Mouse (Mus musculus): ENCODE data around the gene S100z.

The S100z gene

DNA sequence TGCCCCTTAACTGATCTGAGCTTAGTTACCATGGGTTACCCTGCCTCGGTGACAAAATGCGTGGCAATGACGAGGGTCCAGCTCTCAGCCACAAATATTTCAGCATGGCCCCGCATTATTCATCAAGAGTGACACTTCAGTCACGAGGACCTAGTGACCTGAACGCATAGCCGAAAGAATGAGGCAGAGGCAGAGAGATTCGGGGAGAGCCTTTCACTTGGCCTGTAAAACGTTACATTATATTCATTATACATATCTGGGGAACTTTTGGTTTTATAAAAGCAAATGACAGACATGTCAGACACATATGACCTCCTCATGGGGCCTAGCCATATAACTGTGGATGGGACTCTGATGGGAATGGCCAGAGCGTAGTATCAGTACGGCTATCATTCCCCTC is 33.7 kb downstream of the S100z start, which contains the start of gene Crhbp:
Gene Crhbp, minus strand, starts transcription at position 101 of the 400 bp plus-strand sequence.
- DNase-seq (ENCODE audit: low read depth, low spot score): no peak

DNA sequence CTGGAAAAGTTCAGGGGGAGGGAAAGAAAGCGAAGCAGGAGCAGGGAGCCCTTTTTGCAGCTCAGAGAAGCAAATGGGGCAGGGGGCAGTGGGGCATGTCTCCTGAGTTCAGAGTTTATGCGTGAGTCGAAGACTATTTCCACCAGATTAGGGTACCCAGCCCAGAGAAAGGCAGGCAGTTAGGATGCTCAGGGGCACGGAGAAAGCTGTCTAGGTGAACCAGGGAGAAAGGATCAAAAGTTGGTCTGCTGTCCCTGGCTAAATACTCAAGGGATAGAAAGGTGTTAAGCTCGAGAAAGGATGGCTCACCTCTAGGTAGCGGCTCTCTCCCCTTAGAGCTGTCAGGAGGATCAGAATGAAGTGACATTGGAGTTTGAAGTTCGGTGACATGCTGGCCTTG is 34.2 kb downstream of the S100z start:
- DNase-seq (ENCODE audit: low read depth, low spot score): no peak

DNA sequence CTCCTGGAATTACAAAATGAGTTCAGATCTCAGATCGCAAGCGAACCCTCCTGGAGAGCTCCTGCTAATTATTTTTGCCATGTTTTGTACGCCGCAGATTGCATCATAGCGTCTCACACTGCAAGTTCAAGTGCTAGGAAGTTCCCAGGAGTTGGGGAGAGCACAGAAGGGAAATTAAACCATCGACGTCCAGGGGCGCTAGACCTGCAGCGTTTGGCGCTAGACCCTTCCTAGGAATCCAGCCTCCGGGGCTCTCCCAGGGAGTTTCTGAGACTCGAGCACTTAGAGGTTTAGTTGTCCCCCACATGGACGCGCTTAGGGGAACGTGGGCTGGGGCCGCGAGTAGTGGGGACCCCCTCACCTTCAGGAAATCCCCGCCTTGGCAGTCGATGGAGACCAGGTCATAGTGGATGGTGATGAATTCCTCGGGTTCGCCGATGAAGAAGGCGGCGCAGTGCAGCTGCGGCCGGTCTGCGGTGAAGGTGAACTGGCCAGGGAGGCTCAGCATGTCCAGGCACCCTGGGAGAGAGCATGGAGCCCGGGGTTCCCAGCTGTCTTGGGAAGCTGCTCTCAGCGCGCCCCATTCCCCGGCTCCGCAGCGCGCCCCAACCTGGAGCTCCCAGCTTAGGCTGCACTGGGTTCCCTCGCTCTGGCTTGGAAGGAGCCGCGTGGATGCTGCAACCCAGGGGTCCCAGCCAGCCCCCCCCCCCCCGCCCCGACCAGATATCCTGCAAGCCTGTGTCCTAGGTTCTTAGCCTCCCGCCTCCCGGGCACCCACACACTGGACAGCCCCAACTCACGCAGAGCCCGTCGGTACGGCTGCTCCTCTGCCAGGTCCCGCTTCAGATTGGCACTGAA is 34.9 kb downstream of the S100z start:
- DNase-seq (ENCODE audit: low read depth, low spot score): peak; percentile 68

DNA sequence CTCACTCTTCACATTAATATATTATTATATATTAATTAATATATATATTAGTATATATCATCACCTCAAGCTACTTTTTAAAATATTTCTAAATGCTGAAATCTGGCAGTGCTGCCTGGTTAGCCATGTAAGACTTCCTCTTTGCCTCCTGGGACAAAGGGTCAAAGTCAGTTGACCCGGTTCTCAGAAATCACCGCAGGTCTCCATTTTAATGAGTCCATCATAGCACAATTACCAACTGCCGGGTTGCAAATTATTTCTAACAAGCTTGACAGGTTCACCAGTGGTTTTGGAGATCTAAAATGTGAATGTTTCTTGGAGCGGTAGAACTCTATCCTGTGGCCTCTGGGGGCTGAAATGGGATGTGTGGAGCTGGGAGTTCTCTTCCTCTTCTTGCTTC is 35.6 kb downstream of the S100z start:
- DNase-seq (ENCODE audit: low read depth, low spot score): no peak

DNA sequence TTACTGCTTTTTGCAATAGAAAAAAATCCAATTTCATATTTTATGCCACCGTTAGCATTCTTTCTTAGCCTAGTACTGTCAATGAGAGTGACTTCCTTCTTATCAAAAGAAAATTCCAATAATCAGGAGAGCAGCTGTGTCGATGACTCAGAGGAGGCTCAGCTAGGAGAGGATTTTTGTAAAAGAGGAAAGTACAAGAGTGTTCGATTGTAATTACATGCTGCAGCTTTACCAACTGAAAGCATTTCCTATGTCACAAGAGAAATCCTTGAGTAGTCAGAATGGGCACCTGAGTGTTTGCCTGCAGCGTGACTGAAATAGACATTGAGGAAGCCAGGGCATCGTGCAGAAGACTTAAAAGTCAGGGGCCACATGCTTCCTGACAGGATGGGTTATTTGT is 39.0 kb downstream of the S100z start:
- no peak for DNase-seq (ENCODE audit: low read depth, low spot score)

DNA sequence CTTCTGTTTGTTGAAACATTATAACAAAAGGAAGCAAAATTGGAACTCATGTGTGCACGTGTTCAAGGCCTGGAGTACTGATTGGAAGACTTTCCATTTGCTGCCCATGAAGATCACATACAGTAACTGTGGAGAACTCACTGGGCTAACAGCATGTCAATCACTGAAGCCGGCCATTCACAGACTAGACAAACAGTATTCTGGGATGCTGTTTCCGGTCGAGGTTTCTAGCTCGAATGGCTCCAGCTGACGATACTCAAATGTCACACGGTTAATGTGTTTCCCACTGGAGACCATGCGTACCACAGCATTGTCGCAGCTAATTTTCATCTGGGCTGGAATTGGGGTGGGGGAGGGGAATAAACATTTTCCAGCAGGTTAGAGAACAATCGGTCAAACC is 46.8 kb downstream of the S100z start:
- DNase-seq (ENCODE audit: low read depth, low spot score): no peak

DNA sequence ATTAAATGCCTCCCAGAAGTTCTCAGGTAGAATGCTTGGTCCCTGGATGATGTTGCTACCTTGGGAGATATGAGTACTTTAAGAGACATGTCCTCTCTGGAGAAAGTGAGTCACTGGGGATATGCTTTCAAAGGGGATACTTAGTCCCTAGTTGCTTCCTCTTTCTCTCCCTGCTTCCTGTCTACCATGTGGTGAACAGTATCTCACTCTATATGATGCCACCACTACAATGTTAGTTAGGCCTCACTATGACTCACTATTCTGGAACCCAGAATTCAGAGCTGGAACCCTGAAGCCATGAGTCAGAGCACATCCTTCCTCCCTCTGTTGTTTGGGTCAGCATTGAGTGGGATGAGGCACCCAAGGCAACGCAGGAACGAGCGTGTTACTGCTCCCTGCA is 51.0 kb downstream of the S100z start:
- no peak for DNase-seq (ENCODE audit: low read depth, low spot score)
